Mouse (Mus musculus) adrenal gland, adult 8-10 months (tissue): Measurements from ENCODE around the gene Plk1. TPM values are rescaled to one million over a fixed set of nuclear protein-coding genes. Genes with fewer than 3 reads are reported as not detected.

Experiments
- DNase-seq: peaks from one replicate; pipeline ENCODE4 v3.0.0; 2022
- total RNA-seq, 4 experiments: library from RNA; stranded (reverse); gene quantifications; 2 replicates each; pipeline ENCODE4 v1.2.4; 2022

Gene Plk1
- total RNA-seq, 4 experiments from 2014 or later, result 2.1 to 3.1 (median 2.6) TPM

- DNase-seq, result no peak
Measured at GRCm38 (mm10) chr7:122196771-122197170, 37.5 kb downstream of the Plk1 start.

GRCm38 (mm10) chr7:122197306-122197705, 38.1 kb downstream of the Plk1 start:
- DNase-seq, result peak; percentile 9

- no peak for DNase-seq
Measured at GRCm38 (mm10) chr7:122199296-122199695, 40.1 kb downstream of the Plk1 start.

GRCm38 (mm10) chr7:122203936-122204335, 44.7 kb downstream of the Plk1 start:
- no peak for DNase-seq

GRCm38 (mm10) chr7:122206121-122206520, 46.9 kb downstream of the Plk1 start:
- no peak for DNase-seq

GRCm38 (mm10) chr7:122208276-122209021, 49.2 kb downstream of the Plk1 start:
- no peak for DNase-seq

- peak; percentile 11 for DNase-seq
Measured at GRCm38 (mm10) chr7:122219315-122219801, 60.1 kb downstream of the Plk1 start, which contains the start of gene Chp2. Chp2 (plus strand) TSS chr7:122219496.

Other genes with a start within 250 kb of the Plk1 start
- gene Cog7, start 177.7 kb upstream of the Plk1 start, total RNA-seq, result 10 to 100 TPM; 31.8 to 48.8 (median 40.1) TPM
- 10 to 100 TPM; 18.0 to 29.3 (median 22.4) TPM for gene Gga2, start 138.2 kb upstream of the Plk1 start, total RNA-seq
- gene Ubfd1, start 92.3 kb upstream of the Plk1 start, total RNA-seq, result 10 to 100 TPM; 46.0 to 56.0 (median 50.4) TPM
- gene Ears2, start 92.2 kb upstream of the Plk1 start, total RNA-seq, result 10 to 100 TPM; 17.8 to 23.3 (median 20.0) TPM
- gene Ndufab1, start 57.6 kb upstream of the Plk1 start, total RNA-seq, result 100 to 1,000 TPM; 279 to 424 (median 346) TPM
- 1 to 10 TPM; 1.5 to 2.5 (median 2.1) TPM for gene Palb2, start 26.5 kb upstream of the Plk1 start, total RNA-seq
- 10 to 100 TPM; 63.1 to 82.7 (median 76.1) TPM for gene Dctn5, start 26.4 kb upstream of the Plk1 start, total RNA-seq
- under 1 TPM; 0.15 to 0.43 (median 0.35) TPM for gene Ern2, start 26.8 kb downstream of the Plk1 start, total RNA-seq
- 1 to 10 TPM; 1.2 to 4.5 (median 2.4) TPM for gene Chp2, start 60.1 kb downstream of the Plk1 start, total RNA-seq
- gene Prkcb, start 129.3 kb downstream of the Plk1 start, total RNA-seq, result 10 to 100 TPM; 15.1 to 28.3 (median 21.8) TPM